Mouse (Mus musculus) olfactory bulb, adult 2 months (tissue): ENCODE measurements around the gene Nfatc2ip. TPM values are rescaled to one million over a fixed set of nuclear protein-coding genes. Genes with fewer than 3 reads are reported as not detected.
A peak's percentile ranks its signal among the peaks of the same experiment; 100 is the strongest.
"Not testable (repeated sequence)": the region's sequence is repeated elsewhere in the genome, so short reads cannot be mapped to it uniquely, and the experiment has no call there.

Experiments
- H3K27ac ChIP-seq: fragments of 200-500 bp; 2 replicates; pipeline ENCODE4 v1.5.1; 2012; ENCODE audit warnings: low read depth, low read length; ENCODE audit not compliant: insufficient read depth
- H3K4me1 ChIP-seq: fragments of 200-500 bp; 2 replicates; pipeline ENCODE4 v1.6.1; 2012; ENCODE audit warnings: low read length; ENCODE audit not compliant: control insufficient read depth, insufficient read depth
- H3K4me3 ChIP-seq: fragments of 200-500 bp; 2 replicates; pipeline ENCODE4 v1.5.1; 2012; ENCODE audit warnings: mild to moderate bottlenecking, low read depth, low read length, moderate library complexity; ENCODE audit not compliant: insufficient read depth
- CTCF ChIP-seq: fragments of 200-500 bp; IDR thresholded peaks from 2 replicates; pipeline ENCODE4 v1.5.1; 2012; ENCODE audit warnings: low read depth, mild to moderate bottlenecking, low read length, moderate library complexity; ENCODE audit not compliant: insufficient read depth
- POLR2A ChIP-seq: fragments of 200-500 bp; IDR thresholded peaks from 2 replicates; pipeline ENCODE4 v1.6.1; 2012; ENCODE audit warnings: mild to moderate bottlenecking, low read depth, low read length, moderate library complexity; ENCODE audit not compliant: insufficient read depth
- WGBS: fragments of 180-500 bp; shearing (Covaris S2); methylation state at CpG from one replicate; pipeline ENCODE4 v1.1.7; 2018; 5-methylcytosine and 5-hydroxymethylcytosine counted together
- polyA plus RNA-seq: library from polyadenylated mRNA; stranded (reverse); fragments of >200 nt; gene quantifications from 2 replicates; pipeline ENCODE4 v1.2.4, GENCODE M21; 2012; ENCODE audit warnings: low replicate concordance; ENCODE audit not compliant: missing spikeins, insufficient read depth, insufficient read length

Nfatc2ip gene
- polyA plus RNA-seq, 1 experiment = not detected

GRCm38 (mm10) chr7:126416615-126417014 lies 20.1 kb upstream of the Nfatc2ip start:
- H3K27ac ChIP-seq = no peak overlapping the region

GRCm38 (mm10) chr7:126414725-126415124 lies 18.2 kb upstream of the Nfatc2ip start, which contains the start of gene Cd19:
Gene Cd19 (minus strand): TSS chr7:126414889.
- Histone ChIP-seq H3K27ac (no peak within 1 kb of the TSS), H3K4me3 (no peak within 1 kb of the TSS), H3K4me1 (no peaks in the 10 kb centered on the region)
- WGBS = 93% methylated on average over 6 of the region's 6 CpGs
- TF ChIP-seq CTCF (no peak), POLR2A (no peak)

More at GRCm38 (mm10) chr7:126416615-126417014, 20.1 kb upstream of the Nfatc2ip start:
- H3K4me1 ChIP-seq = no peaks in the 10 kb centered on the region
- no peak overlapping the region for H3K4me3 ChIP-seq
- 52% methylated on average over 2 of the region's 2 CpGs for WGBS
- TF ChIP-seq POLR2A (no peak), CTCF (no peak)

- WGBS = 87% methylated on average over 4 of the region's 4 CpGs
- Histone ChIP-seq H3K4me1 (no peaks in the 10 kb centered on the region), H3K27ac (no peak overlapping the region), H3K4me3 (no peak overlapping the region)
- TF ChIP-seq POLR2A = no peak
- TF ChIP-seq CTCF = no peak
Measured at GRCm38 (mm10) chr7:126411061-126411460, 14.5 kb upstream of the Nfatc2ip start.

GRCm38 (mm10) chr7:126408686-126409085 lies 12.1 kb upstream of the Nfatc2ip start:
- Histone ChIP-seq H3K4me1 (no peaks in the 10 kb centered on the region), H3K27ac (no peak overlapping the region), H3K4me3 (no peak overlapping the region)
- TF ChIP-seq POLR2A (no peak), CTCF (no peak)
- WGBS = 75% methylated on average over 2 of the region's 2 CpGs

GRCm38 (mm10) chr7:126402518-126402917 lies 6.0 kb upstream of the Nfatc2ip start:
- not testable (repeated sequence) for H3K4me1 ChIP-seq, H3K27ac ChIP-seq, H3K4me3 ChIP-seq
- WGBS = 81% methylated on average over 8 of the region's 8 CpGs

- no peak overlapping the region for H3K27ac ChIP-seq
- no peak for TF ChIP-seq POLR2A
- peak; percentile 62 for TF ChIP-seq CTCF
- no peak overlapping the region for H3K4me3 ChIP-seq
- WGBS = 8% methylated on average over 5 of the region's 5 CpGs
- H3K4me1 ChIP-seq = no peaks in the 10 kb centered on the region
Measured at GRCm38 (mm10) chr7:126399548-126399947, 3.0 kb upstream of the Nfatc2ip start.

- 94% methylated on average over 4 of the region's 4 CpGs for WGBS
- TF ChIP-seq POLR2A (no peak), CTCF (no peak)
Measured at GRCm38 (mm10) chr7:126397822-126398221, 1.3 kb upstream of the Nfatc2ip start.

GRCm38 (mm10) chr7:126397221-126397620 lies 684 bp upstream of the Nfatc2ip start:
- 51% methylated on average over 6 of the region's 6 CpGs for WGBS
- Histone ChIP-seq H3K4me3 (no peak overlapping the region), H3K27ac (no peak overlapping the region), H3K4me1 (no peaks in the 10 kb centered on the region)
- TF ChIP-seq CTCF (no peak), POLR2A (no peak)

More at GRCm38 (mm10) chr7:126397822-126398221, 1.3 kb upstream of the Nfatc2ip start:
- no peaks in the 10 kb centered on the region for H3K4me1 ChIP-seq
- no peak overlapping the region for H3K27ac ChIP-seq
- H3K4me3 ChIP-seq = no peak overlapping the region

- not testable (repeated sequence) for H3K27ac ChIP-seq, H3K4me1 ChIP-seq, H3K4me3 ChIP-seq
- 93% methylated on average over 7 of the region's 7 CpGs for WGBS
Measured at GRCm38 (mm10) chr7:126392086-126392884, 4.3 kb downstream of the Nfatc2ip start.
